Mouse (Mus musculus) liver, embryonic 14.5 days (tissue): ENCODE results near the gene Scel. TPM values are rescaled to one million over a fixed set of nuclear protein-coding genes. Genes with fewer than 3 reads are reported as not detected.

Experiments used
- ATAC-seq: fragments of 200-750 bp; cut with Nextera tagmentation; 2 replicates; pipeline ENCODE4 v1.8.0; 2017; ENCODE audit warnings: moderate number of reproducible peaks, mild to moderate bottlenecking, moderate library complexity; ENCODE audit not compliant: insufficient read depth
- DNase-seq, 3 experiments: peaks; one replicate each; pipeline ENCODE4 v3.0.0-alpha.2; 2012 to 2013; ENCODE audit warnings: low read depth in 3 of 3, low spot score in 3 of 3
- H3K27ac ChIP-seq: fragments of 300-500 bp; sonication (generic); 2 replicates; pipeline ENCODE4 v1.5.1; 2014; ENCODE audit warnings: moderate library complexity, mild to moderate bottlenecking, control low read depth, inconsistent platforms
- H3K27me3 ChIP-seq: fragments of 300-500 bp; sonication (generic); 2 replicates; pipeline ENCODE4 v1.6.1; 2014; ENCODE audit warnings: mild to moderate bottlenecking, low read length, moderate library complexity; ENCODE audit not compliant: control insufficient read depth, insufficient read depth
- H3K36me3 ChIP-seq: fragments of 300-500 bp; sonication (generic); replicated peaks from 2 replicates; pipeline ENCODE4 v1.6.1; 2014; ENCODE audit warnings: low read depth; ENCODE audit not compliant: control insufficient read depth, insufficient read depth
- H3K4me1 ChIP-seq, 2 experiments: fragments of 200-500 bp in 1 of 2; fragments of 300-500 bp in 1 of 2; sonication (generic) in 1 of 2; replicated peaks; 2 replicates each; pipeline ENCODE4 v1.6.1; 2012 to 2014; ENCODE audit warnings: antibody characterized with exemption in 1 of 2, inconsistent platforms in 1 of 2, low read length in 1 of 2; ENCODE audit not compliant: control insufficient read depth in 2 of 2, insufficient read depth in 2 of 2
- H3K4me2 ChIP-seq: fragments of 300-500 bp; sonication (generic); 2 replicates; pipeline ENCODE4 v1.6.1; 2014; ENCODE audit warnings: low read depth, mild to moderate bottlenecking, control low read depth, moderate library complexity
- H3K4me3 ChIP-seq, 2 experiments: fragments of 200-500 bp in 1 of 2; fragments of 300-500 bp in 1 of 2; sonication (generic) in 1 of 2; 2 replicates each; pipeline ENCODE4 v1.5.1; 2012 to 2014; ENCODE audit warnings: low read depth in 2 of 2, low read length in 2 of 2, mild to moderate bottlenecking in 2 of 2, control low read depth in 1 of 2, inconsistent platforms in 1 of 2, moderate library complexity in 1 of 2; ENCODE audit not compliant: insufficient read depth in 1 of 2
- H3K9ac ChIP-seq: fragments of 300-500 bp; sonication (generic); replicated peaks from 2 replicates; pipeline ENCODE4 v1.6.1; 2014; ENCODE audit warnings: mild to moderate bottlenecking, control low read depth, moderate library complexity
- H3K9me3 ChIP-seq: fragments of 300-500 bp; sonication (generic); 2 replicates; pipeline ENCODE4 v1.6.1; 2016; ENCODE audit warnings: low read length, mixed read lengths; ENCODE audit not compliant: control insufficient read depth
- CTCF ChIP-seq: IDR thresholded peaks from 2 replicates; pipeline ENCODE4 v1.5.1; 2016; ENCODE audit warnings: antibody characterized with exemption, low read depth, control low read depth
- EP300 ChIP-seq: IDR thresholded peaks from 2 replicates; pipeline ENCODE4 v1.6.1; 2016; ENCODE audit warnings: antibody characterized with exemption, low read depth
- WGBS: fragments of 180-500 bp; shearing (Covaris S2); extraction: QIAGEN DNeasy Blood & Tissue Kit; methylation state at CpG from one replicate; pipeline ENCODE4 v1.1.7; 2014; ENCODE audit not compliant: insufficient replicate concordance; 5-methylcytosine and 5-hydroxymethylcytosine counted together
- polyA plus RNA-seq, 2 experiments: library from polyadenylated mRNA; depleted of rRNA in 1 of 2; stranded (reverse) in 1 of 2; unstranded in 1 of 2; fragments of >200 nt; fragmentation: Nextera tagmentation in 1 of 2; extraction: Ambion mirVana in 1 of 2; gene quantifications; 2 replicates each; pipeline versions ENCODE4 v1.2.1 to v1.2.3; 2012 to 2014

The Scel gene
- polyA plus RNA-seq, 2 experiments = 0.06 to 0.08 TPM

DNA sequence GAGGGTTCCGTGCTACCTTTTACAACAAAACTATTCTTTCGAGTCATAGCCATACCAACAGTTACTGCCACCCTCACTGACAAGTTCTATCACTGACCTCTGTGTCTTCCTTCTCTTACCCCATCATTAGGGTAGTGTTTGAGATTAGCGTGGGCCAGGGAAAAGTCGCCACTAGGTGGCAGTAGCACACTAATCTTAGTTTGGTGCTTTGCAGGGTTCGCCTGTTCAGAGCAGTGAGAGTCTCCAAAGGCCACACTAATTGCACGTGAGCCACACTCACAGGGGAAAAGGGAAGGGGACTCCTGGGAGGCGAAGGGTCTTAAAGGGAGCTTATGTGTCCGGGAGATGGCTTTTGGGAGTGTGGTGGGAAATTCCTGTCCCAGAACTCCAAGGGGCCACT, 37.3 kb downstream of the Scel start:
- no peaks in the 10 kb centered on the region for H3K4me1 ChIP-seq
- no peaks in the 10 kb centered on the region for H3K36me3 ChIP-seq
- peak; percentile 26 to 28 (median 28) for DNase-seq
- no peak overlapping the region for H3K4me2 ChIP-seq
- no peak for ATAC-seq
- H3K9ac ChIP-seq = no peak overlapping the region
- H3K4me3 ChIP-seq = no peak overlapping the region
- peak; percentile 85 for TF ChIP-seq CTCF
- no peak for TF ChIP-seq EP300
- no peaks in the 10 kb centered on the region for H3K27me3 ChIP-seq
- H3K9me3 ChIP-seq = no peaks in the 10 kb centered on the region
- 8% methylated on average over 8 of the region's 8 CpGs for WGBS
- H3K27ac ChIP-seq = no peak overlapping the region

DNA sequence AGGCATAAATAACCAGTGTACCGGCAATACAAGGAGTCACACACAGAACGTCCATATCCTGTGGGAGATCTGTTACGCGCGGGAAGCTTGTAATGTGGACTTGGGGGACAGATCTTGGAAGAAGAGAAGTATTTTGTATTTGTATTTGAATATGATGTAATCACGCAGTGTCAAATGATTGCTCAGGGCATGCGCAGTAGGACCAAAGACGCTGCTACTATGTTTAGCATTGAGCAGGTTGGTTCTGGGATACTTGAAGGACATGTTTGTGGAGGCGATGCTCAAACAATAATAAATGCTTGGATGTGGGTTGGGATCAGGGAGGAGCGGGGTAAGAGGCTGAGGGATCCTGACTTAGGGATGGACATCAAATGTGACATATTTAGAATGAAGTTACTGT, 37.8 kb downstream of the Scel start:
- H3K9ac ChIP-seq = no peak overlapping the region
- H3K27me3 ChIP-seq = no peaks in the 10 kb centered on the region
- H3K4me1 ChIP-seq = no peaks in the 10 kb centered on the region
- H3K27ac ChIP-seq = no peak overlapping the region
- no peaks in the 10 kb centered on the region for H3K9me3 ChIP-seq
- TF ChIP-seq EP300 = no peak
- TF ChIP-seq CTCF = no peak
- H3K4me2 ChIP-seq = no peak overlapping the region
- ATAC-seq (no peak), DNase-seq (no peak)
- H3K4me3 ChIP-seq = no peak overlapping the region
- WGBS = 65% methylated on average over 10 of the region's 10 CpGs
- H3K36me3 ChIP-seq = no peaks in the 10 kb centered on the region

DNA sequence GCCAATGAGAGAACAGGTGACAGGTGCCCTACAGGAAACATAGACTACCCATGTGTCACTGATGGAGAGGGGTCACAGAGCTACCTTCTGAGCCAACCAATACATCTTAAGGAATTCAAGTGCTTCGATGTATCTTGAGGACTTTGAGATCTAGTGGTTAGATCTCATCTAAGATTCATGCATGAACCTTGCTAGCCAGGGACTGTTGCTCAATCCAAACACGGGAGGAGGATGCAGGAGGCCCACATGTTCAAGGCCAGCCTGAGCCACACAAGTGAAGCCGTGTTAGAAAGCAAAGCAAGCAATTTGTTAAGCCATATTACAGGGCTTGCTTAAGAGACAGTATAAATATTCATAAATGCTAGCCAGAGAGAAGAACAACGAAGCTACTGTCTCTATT, 38.8 kb downstream of the Scel start:
- Histone ChIP-seq H3K9ac (no peak overlapping the region), H3K4me1 (no peaks in the 10 kb centered on the region), H3K36me3 (no peaks in the 10 kb centered on the region), H3K27me3 (no peaks in the 10 kb centered on the region), H3K9me3 (no peaks in the 10 kb centered on the region), H3K4me2 (no peak overlapping the region), H3K4me3 (no peak overlapping the region), H3K27ac (no peak overlapping the region)
- ATAC-seq (no peak), DNase-seq (no peak)
- TF ChIP-seq CTCF (no peak), EP300 (no peak)
- 54% methylated on average over 4 of the region's 4 CpGs for WGBS

DNA sequence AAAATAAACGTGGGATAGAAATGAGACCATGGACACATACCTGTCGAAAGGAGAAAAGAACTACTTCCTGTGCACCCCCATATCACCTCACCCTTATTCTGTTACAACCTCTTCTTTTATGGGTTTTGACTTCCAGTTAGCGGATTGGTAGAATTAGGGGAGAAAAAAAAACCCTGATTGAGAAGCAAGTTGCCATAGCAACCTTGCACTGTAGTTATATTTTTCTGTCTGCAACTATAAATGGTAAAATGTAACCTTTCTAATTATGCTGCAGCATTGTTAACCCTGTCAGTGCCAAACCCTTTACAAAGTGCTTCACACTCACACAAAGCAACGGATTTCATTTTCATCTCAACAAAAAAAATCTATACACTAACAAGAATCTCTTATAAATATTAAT, 39.2 kb downstream of the Scel start:
- H3K9ac ChIP-seq = no peak overlapping the region
- 49% methylated on average over 4 of the region's 4 CpGs for WGBS

DNA sequence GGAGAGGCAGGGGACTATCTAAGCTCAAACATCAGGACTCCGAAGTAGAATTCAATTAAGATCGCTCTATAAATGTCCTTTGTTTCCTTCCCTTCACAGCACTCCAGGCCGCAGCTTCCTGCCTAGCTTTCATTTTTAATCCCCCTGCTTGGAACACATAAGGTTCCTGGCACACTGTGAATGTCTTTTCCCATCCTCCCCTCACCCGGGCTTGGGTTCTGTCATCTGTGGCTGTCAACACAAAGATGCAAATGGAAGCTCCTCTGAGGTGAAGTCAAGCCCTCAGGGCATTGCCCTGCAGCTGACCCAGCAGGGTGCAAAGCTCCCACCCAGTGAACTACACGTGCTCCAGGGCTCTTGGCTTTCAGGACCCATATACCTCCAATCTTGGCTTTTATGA, 43.5 kb downstream of the Scel start:
- no peak overlapping the region for H3K4me2 ChIP-seq
- DNase-seq (no peak), ATAC-seq (no peak)
- no peaks in the 10 kb centered on the region for H3K36me3 ChIP-seq
- no peaks in the 10 kb centered on the region for H3K27me3 ChIP-seq
- H3K4me1 ChIP-seq = no peaks in the 10 kb centered on the region
- H3K9ac ChIP-seq = no peak overlapping the region
- no peak overlapping the region for H3K27ac ChIP-seq
- H3K4me3 ChIP-seq = no peak overlapping the region
- H3K9me3 ChIP-seq = no peaks in the 10 kb centered on the region
- 39% methylated on average over 5 of the region's 5 CpGs for WGBS
- TF ChIP-seq EP300 = no peak

More for the DNA sequence above, 39.2 kb downstream of the Scel start:
- Histone ChIP-seq H3K9me3 (no peaks in the 10 kb centered on the region), H3K36me3 (no peaks in the 10 kb centered on the region), H3K27me3 (no peaks in the 10 kb centered on the region), H3K4me3 (no peak overlapping the region), H3K4me2 (no peak overlapping the region), H3K4me1 (no peaks in the 10 kb centered on the region), H3K27ac (no peak overlapping the region)
- TF ChIP-seq CTCF = no peak
- no peak for TF ChIP-seq EP300
- DNase-seq = no peak
- no peak for ATAC-seq
